Mouse (Mus musculus) inflammation-experienced regulatory T-cells, adult 6 months (primary cell): ENCODE measurements around the gene Garnl3. TPM values are rescaled to one million over a fixed set of nuclear protein-coding genes. Genes with fewer than 3 reads are reported as not detected.

Experiments
- ATAC-seq: one replicate; pipeline ENCODE4 v1.8.0; 2017
- polyA plus RNA-seq, 3 experiments: library from polyadenylated mRNA; unstranded; fragments of 100-300 nt; shearing (Covaris generic); gene quantifications; one replicate each; pipeline ENCODE4 v1.2.1; 2017

The Garnl3 gene
- polyA plus RNA-seq, 3 experiments from 2014 or later = 0.18 to 0.44 TPM; not detected in 1

DNA sequence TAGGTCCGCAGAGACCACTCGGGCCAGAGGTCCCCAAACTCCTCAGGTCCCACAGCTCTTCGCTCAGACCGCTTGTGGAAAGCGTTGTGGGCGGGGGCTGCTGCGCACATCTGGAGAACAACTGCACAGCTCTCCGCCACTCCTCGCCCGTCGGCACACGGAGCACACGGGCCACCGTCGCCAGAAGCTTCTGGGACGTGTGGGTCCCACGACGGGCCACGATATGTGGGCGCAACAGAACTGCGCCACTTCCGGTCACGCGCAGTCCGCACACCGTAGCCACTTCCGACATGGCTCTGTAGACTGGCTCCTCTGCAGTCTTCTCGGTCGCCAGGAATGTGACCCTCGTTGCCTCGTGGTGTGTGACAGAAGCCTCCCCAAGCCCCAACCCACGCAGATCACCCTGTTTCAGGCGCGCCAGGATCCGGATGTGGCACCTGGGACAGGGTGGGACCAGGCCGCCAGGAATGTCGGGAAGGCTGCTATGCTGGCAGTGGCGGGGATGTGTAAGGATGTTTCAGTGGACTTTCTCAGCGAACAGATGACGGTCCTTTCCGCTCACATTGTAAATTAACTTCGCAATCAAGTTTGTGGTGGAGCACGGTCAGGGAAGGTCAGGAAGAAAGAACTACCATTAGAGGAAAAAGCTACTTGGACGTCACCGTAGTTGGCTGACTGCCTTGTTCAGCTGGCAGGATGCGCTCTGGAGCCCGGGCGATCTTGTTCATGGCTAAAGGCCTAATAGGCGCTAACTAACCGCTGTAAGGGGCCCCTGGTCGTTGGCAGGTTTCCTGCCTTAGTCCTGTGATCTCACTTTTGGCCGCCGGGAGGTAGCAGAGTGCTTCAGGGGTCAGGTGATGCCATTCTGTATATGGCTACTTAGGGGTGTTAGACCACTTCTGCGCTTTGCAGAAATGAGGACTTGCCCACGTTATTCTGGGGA lies 164.5 kb downstream of the Garnl3 start:
- peak; percentile 69 for ATAC-seq

DNA sequence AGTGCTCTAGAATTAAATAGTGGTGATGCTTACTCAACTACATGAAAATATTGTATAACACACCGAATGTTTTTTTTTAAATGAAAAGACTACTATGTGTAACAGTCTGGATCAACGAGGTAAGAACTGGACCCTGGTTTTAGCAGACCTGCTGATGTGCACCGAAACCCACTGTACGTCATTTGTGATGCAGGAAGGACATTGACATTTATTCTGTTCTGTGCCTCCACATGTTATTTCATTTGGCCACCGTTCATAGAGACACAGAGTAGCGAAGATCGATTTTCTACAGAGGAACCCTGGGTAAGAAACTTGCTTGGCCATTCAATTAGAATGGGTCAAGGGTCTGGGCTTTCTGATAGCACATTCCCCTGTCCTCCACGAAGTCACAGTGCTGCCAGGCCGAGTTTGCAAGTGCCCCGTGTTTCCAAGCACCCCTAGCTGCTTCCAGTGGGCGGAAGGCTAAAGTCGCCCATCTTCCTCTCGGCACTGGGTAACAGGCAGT lies 165.2 kb downstream of the Garnl3 start:
- ATAC-seq = no peak

- no peak for ATAC-seq
Measured at GRCm38 (mm10) chr2:32965511-32966183, 165.8 kb downstream of the Garnl3 start.

DNA sequence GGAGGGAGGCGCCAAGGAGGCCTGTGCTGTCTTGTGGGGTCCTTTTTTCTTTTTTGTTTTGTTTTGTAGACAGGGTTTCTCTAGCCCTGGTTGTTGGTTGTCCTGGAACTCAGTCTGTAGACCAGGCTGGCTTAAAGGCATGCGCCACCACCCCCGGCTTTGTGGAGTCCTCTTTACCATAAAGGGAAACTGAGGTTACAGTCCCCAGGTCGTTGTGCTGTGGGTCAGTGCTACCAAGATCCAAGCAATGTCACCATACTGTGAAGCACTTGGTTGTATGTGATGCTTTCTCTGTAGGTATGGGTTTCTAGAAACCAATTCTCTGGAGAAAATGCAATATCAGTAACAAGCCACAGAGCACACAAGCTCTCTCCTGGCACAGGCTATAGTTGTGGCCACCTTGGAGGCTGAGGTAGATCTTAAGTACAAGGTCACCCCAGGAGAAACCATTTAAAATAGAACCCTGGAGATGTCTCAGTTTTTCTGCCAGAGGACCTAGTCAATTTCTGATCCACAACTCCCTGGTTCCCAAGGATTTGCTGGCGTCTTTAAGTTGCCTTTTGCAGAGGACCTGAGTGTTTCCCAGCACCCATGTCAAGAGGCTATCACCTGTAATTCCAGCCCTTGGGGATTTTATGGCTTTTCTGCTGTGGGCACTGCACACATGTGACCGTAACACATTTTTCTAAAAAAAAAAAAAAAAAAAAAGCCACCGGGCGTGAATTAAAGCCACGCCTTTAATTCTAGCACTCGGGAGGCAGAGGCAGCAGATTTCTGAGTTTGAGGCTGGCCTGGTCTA lies 166.6 kb downstream of the Garnl3 start:
- no peak for ATAC-seq

DNA sequence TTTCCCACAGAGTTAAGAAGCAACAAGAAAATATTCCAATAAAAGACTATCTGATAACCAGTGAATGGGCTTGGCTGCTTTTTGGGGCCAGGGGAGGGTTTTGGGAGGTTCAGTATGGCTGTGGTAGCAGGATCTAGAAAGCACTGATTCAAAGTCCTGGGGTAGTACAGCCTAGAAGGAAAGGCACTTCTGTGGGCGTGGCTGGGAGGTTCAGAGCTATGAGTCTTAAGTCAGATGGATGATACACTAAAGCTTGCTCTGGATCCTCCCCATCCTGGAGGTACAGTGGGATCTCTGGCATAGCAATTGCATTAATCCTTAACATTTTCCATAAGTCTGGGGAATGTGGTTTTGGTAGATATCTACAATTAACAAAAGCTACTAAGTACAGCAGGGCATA lies 167.5 kb downstream of the Garnl3 start:
- ATAC-seq = no peak

- no peak for ATAC-seq
Measured at GRCm38 (mm10) chr2:32963544-32963943, 167.9 kb downstream of the Garnl3 start.

GRCm38 (mm10) chr2:32962875-32963220 lies 168.6 kb downstream of the Garnl3 start:
- ATAC-seq = peak; percentile 27

DNA sequence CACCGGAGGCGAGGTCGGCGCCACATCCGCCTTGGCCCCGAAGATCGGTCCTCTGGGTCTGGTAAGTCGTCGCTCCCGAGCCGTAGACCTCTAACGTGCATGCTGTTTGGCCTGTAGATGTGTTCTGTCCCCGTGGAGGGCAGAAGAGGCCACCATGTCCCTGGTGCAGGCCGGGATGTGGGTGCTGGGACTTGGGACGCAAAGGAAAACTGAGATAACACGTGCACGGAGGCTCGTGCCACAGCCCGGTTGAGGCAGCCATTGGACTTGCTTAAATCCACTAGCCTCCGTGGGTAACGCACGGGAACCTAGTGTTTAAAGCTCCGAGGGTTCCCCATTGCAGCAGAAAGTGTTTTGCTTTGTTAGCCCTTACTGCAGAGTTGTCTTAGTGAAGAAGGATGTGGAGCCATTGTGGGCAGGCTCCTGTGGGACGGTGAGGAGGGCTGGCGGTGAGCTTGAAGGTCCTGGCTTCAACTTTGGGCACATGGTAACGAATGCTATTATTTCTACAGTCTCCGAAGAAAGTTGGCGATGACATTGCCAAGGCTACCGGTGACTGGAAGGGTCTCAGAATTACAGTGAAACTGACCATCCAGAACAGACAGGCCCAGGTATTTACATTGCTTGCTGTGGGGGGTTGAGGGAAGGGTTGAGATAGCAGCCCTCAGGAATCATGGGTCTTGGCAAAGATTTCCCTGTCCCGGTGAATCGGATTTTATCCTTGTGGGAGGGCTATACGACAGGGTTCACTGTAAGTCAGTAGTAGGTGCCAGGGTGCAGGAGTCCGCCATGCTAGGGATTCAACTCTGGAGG lies 169.2 kb downstream of the Garnl3 start:
- ATAC-seq = no peak

DNA sequence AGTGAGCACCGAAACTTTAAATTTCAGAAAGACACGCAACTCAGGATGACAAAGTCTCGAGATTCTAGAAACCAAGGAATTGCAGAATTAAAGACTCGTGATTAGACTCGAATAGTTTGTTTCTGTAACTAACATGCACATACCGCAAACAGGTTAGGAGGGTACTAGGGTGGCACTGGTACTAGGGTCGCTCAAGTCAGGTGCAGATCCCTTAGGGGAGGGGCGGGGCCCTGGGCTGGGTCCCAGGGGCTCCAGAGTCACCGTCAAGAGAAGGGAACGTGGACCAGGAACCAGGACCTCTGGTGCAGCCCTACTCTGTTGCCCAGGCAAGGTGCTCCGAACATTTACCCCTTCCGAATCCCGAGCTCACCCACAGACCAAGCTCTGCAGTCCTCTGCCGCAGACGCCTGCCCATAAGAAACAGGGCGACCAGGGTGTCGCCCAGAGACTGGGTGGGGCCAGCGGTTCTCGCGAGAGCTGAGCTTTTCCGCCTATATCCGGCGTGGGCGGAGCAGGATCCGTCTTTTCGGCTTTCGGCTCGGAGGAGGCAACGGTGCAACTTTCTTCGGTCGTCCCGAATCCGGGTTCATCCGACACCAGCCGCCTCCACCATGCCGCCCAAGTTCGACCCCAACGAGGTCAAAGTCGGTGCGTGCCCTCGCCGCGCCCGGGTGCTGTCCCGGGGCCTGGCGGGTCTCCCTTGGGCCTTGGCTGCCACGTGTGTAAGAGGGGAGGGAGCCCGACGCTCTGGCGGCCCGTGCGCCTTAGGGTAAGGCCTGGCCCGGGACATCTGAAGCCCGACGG lies 170.1 kb downstream of the Garnl3 start, which contains the start of the genes Rpl12 and Lrsam1:
Gene Rpl12 (plus strand): TSS at position 368 of the 804 bp plus-strand sequence.
Gene Lrsam1 (minus strand): TSS at position 423 of the 804 bp plus-strand sequence.
- peak; percentile 88 for ATAC-seq

DNA sequence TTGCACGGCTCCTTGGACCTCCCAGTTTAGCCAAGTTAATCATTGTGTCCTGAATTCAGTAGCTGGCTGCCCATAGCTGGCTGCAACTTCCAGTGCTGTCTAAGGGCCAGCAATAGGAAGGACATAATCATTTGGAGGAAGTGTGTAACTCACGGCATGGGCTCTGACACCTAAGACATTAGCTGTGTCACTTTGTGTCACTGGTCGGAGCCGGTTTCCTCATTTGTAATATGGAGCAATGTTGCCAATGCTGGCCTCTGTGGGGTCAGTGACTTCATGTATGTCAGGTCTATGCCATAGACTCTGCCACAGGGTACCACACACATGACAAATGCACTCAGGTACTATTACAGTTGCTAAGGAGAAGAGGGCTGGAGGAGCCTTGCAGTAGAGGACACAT lies 171.2 kb downstream of the Garnl3 start:
- ATAC-seq = no peak

DNA sequence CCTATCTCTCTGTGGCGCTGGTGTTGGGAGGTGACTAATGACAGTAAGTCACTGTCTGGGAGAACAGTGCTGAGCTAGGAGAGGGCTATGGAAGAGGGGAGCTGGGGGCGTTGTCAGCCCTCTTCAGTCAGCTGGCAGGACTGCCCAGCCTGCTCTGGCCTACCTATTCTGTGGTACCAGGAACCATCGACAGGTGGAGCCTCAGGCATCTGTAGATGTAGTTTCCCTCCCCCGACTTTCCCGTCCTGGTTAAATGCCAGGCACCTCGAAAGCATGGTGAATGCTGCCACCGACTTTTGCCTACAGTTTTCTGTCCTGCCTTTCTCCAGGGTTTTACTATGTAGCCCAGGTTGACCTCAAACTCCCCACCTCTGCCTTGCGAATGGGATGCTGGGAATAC lies 174.1 kb downstream of the Garnl3 start:
- ATAC-seq = no peak

GRCm38 (mm10) chr2:32954581-32954980 lies 176.9 kb downstream of the Garnl3 start:
- ATAC-seq = no peak

DNA sequence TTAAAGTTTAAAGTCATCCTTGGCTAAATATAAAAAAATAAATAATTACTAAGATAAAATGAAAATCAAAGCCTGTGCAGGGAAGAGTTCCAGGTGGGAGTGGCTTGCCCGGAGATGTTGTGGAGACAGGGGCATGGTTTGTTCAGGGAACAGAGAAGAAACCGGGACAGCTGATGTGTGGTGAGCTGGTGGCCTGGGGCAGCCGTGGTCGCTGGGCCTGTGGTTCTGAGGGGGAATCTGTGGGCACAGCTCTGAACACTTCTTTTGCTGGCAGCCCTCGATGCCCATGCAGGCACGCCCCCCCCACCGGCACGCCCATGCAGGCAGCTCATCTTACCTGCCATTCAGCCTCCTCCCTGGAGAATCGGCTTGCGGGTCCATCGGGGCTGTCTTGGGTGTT lies 184.0 kb downstream of the Garnl3 start:
- ATAC-seq = no peak

- ATAC-seq = no peak
Measured at GRCm38 (mm10) chr2:32940483-32940882, 191.0 kb downstream of the Garnl3 start.

DNA sequence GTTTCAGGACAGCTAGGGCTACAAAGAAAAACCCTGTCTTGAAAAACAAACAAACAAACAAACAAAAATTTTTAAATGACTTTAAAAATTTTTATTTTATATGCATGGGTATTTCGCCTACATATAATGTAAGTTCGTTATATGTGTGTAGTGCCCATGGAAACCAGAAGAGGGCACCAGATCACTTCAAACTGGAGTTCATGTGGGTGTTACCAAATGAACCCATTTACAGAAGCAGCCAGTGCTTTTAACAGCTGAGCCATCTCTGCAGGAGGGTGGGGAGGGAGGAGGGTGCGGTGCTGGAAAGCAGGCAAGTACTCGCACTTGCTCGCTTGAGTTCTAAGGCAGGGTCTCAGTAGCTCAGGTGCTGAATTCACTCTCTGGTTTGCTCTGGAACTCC lies 192.0 kb downstream of the Garnl3 start:
- ATAC-seq = no peak

- no peak for ATAC-seq
Measured at GRCm38 (mm10) chr2:32938741-32939140, 192.7 kb downstream of the Garnl3 start.
